Mouse (Mus musculus): ENCODE data around the gene Traf2. TPM values are rescaled to one million over a fixed set of nuclear protein-coding genes. Genes with fewer than 3 reads are reported as not detected.

Traf2 gene
- polyA plus RNA-seq, 1 experiment from 2014 or later = 37.2 TPM

GRCm38 (mm10) chr2:25506964-25507363 is 39.8 kb downstream of the Traf2 start:
- Histone ChIP-seq H3K4me2 (ENCODE audit: low read depth, low read length, severe bottlenecking) (no peak overlapping the region), H3K27me3 (ENCODE audit: control insufficient read depth, insufficient read depth, low read length) (no peaks in the 10 kb centered on the region), H3K36me3 (ENCODE audit: control insufficient read depth, insufficient read depth, low read length) (no peaks in the 10 kb centered on the region), H3K4me1 (replicated peaks; ENCODE audit: control insufficient read depth, insufficient read depth, low read length) (peaks cover under 1% of the 10 kb centered on the region; the same call in 1 of the 2 replicates), H3K4me3 (ENCODE audit: low read depth, low read length) (no peak overlapping the region), H3K27ac (ENCODE audit: low read depth, low read length) (no peak overlapping the region), H3K9me3 (ENCODE audit: control insufficient read depth, low read length) (no peaks in the 10 kb centered on the region), H3K9ac (ENCODE audit: low read length) (no peak overlapping the region)
- no peak for DNase-seq (ENCODE audit: low spot score)
- WGBS = 39% methylated on average over 5 of the region's 5 CpGs
- ATAC-seq (replicated peaks; ENCODE audit: low FRiP score) = no peak

GRCm38 (mm10) chr2:25505860-25506259 is 40.9 kb downstream of the Traf2 start:
- Histone ChIP-seq H3K9me3 (ENCODE audit: control insufficient read depth, low read length) (no peaks in the 10 kb centered on the region), H3K27me3 (ENCODE audit: control insufficient read depth, insufficient read depth, low read length) (no peaks in the 10 kb centered on the region), H3K9ac (ENCODE audit: low read length) (no peak overlapping the region), H3K36me3 (ENCODE audit: control insufficient read depth, insufficient read depth, low read length) (no peaks in the 10 kb centered on the region), H3K4me3 (ENCODE audit: low read depth, low read length) (no peak overlapping the region), H3K27ac (ENCODE audit: low read depth, low read length) (no peak overlapping the region), H3K4me1 (replicated peaks; ENCODE audit: control insufficient read depth, insufficient read depth, low read length) (peaks cover 4% of the 10 kb centered on the region; the same call in 1 of the 2 replicates), H3K4me2 (ENCODE audit: low read depth, low read length, severe bottlenecking) (no peak overlapping the region)
- DNase-seq (ENCODE audit: low spot score) (no peak), ATAC-seq (replicated peaks; ENCODE audit: low FRiP score) (no peak)
- WGBS = 96% methylated on average over 4 of the region's 4 CpGs

- no peak for DNase-seq (ENCODE audit: low spot score)
- no peaks in the 10 kb centered on the region for H3K9me3 ChIP-seq (ENCODE audit: control insufficient read depth, low read length)
- H3K4me1 ChIP-seq (replicated peaks; ENCODE audit: control insufficient read depth, insufficient read depth, low read length) = peaks cover 6% of the 10 kb centered on the region; the same call in 1 of the 2 replicates
- no peaks in the 10 kb centered on the region for H3K27me3 ChIP-seq (ENCODE audit: control insufficient read depth, insufficient read depth, low read length)
- 88% methylated on average over 1 of the region's 1 CpGs for WGBS
- H3K27ac ChIP-seq (ENCODE audit: low read depth, low read length) = no peak overlapping the region
- H3K36me3 ChIP-seq (ENCODE audit: control insufficient read depth, insufficient read depth, low read length) = no peaks in the 10 kb centered on the region
- no peak overlapping the region for H3K4me2 ChIP-seq (ENCODE audit: low read depth, low read length, severe bottlenecking)
- no peak overlapping the region for H3K4me3 ChIP-seq (ENCODE audit: low read depth, low read length)
- no peak overlapping the region for H3K9ac ChIP-seq (ENCODE audit: low read length)
- no peak for ATAC-seq (replicated peaks; ENCODE audit: low FRiP score)
These were observed 41.7 kb downstream of the Traf2 start for GRCm38 (mm10) chr2:25505000-25505399.

GRCm38 (mm10) chr2:25504538-25504937 is 42.2 kb downstream of the Traf2 start:
- WGBS = 95% methylated on average over 19 of the region's 19 CpGs
- DNase-seq (ENCODE audit: low spot score) = no peak
- Histone ChIP-seq H3K9ac (ENCODE audit: low read length) (no peak overlapping the region), H3K4me3 (ENCODE audit: low read depth, low read length) (no peak overlapping the region), H3K4me1 (replicated peaks; ENCODE audit: control insufficient read depth, insufficient read depth, low read length) (peaks cover 7% of the 10 kb centered on the region; the same call in 1 of the 2 replicates), H3K9me3 (ENCODE audit: control insufficient read depth, low read length) (no peaks in the 10 kb centered on the region), H3K36me3 (ENCODE audit: control insufficient read depth, insufficient read depth, low read length) (no peaks in the 10 kb centered on the region), H3K27ac (ENCODE audit: low read depth, low read length) (no peak overlapping the region), H3K27me3 (ENCODE audit: control insufficient read depth, insufficient read depth, low read length) (no peaks in the 10 kb centered on the region), H3K4me2 (ENCODE audit: low read depth, low read length, severe bottlenecking) (no peak overlapping the region)
- ATAC-seq (replicated peaks; ENCODE audit: low FRiP score) = no peak

- WGBS = 84% methylated on average over 3 of the region's 3 CpGs
- H3K27ac ChIP-seq (ENCODE audit: low read depth, low read length) = no peak overlapping the region
- ATAC-seq (replicated peaks; ENCODE audit: low FRiP score) = no peak
These were observed 44.0 kb downstream of the Traf2 start for GRCm38 (mm10) chr2:25502726-25503125.

GRCm38 (mm10) chr2:25501593-25502486 is 44.9 kb downstream of the Traf2 start, which contains the start of gene C8g:
Gene C8g (minus strand): TSS chr2:25501719.
- H3K9ac ChIP-seq (ENCODE audit: low read length) = peak within 1 kb of the TSS; percentile 96
- H3K27ac ChIP-seq (ENCODE audit: low read depth, low read length) = peak within 1 kb of the TSS; percentile 37
- H3K4me2 ChIP-seq (ENCODE audit: low read depth, low read length, severe bottlenecking) = peak within 1 kb of the TSS; percentile 75
- H3K36me3 ChIP-seq (ENCODE audit: control insufficient read depth, insufficient read depth, low read length) = no peaks in the 10 kb centered on the region
- H3K27me3 ChIP-seq (ENCODE audit: control insufficient read depth, insufficient read depth, low read length) = no peaks in the 10 kb centered on the region
- 79% methylated on average over 20 of the region's 20 CpGs for WGBS
- DNase-seq (ENCODE audit: low spot score) (no peak), ATAC-seq (replicated peaks; ENCODE audit: low FRiP score) (no peak)
- H3K9me3 ChIP-seq (ENCODE audit: control insufficient read depth, low read length) = no peaks in the 10 kb centered on the region
- peak within 1 kb of the TSS; percentile 87 for H3K4me3 ChIP-seq (ENCODE audit: low read depth, low read length)
- H3K4me1 ChIP-seq (replicated peaks; ENCODE audit: control insufficient read depth, insufficient read depth, low read length) = peaks cover 7% of the 10 kb centered on the region; the same call in 1 of the 2 replicates

More at GRCm38 (mm10) chr2:25502726-25503125, 44.0 kb downstream of the Traf2 start:
- no peaks in the 10 kb centered on the region for H3K9me3 ChIP-seq (ENCODE audit: control insufficient read depth, low read length)
- H3K36me3 ChIP-seq (ENCODE audit: control insufficient read depth, insufficient read depth, low read length) = no peaks in the 10 kb centered on the region
- peaks cover 7% of the 10 kb centered on the region; the same call in 1 of the 2 replicates for H3K4me1 ChIP-seq (replicated peaks; ENCODE audit: control insufficient read depth, insufficient read depth, low read length)
- DNase-seq (ENCODE audit: low spot score) = no peak
- H3K27me3 ChIP-seq (ENCODE audit: control insufficient read depth, insufficient read depth, low read length) = no peaks in the 10 kb centered on the region
- no peak overlapping the region for H3K4me3 ChIP-seq (ENCODE audit: low read depth, low read length)
- no peak overlapping the region for H3K4me2 ChIP-seq (ENCODE audit: low read depth, low read length, severe bottlenecking)
- no peak overlapping the region for H3K9ac ChIP-seq (ENCODE audit: low read length)

- Histone ChIP-seq H3K4me1 (replicated peaks; ENCODE audit: control insufficient read depth, insufficient read depth, low read length) (peaks cover 7% of the 10 kb centered on the region; the same call in 1 of the 2 replicates), H3K27ac (ENCODE audit: low read depth, low read length) (peak within 1 kb of the TSS; percentile 37), H3K27me3 (ENCODE audit: control insufficient read depth, insufficient read depth, low read length) (no peaks in the 10 kb centered on the region), H3K4me3 (ENCODE audit: low read depth, low read length) (peak within 1 kb of the TSS; percentile 87), H3K9ac (ENCODE audit: low read length) (peak within 1 kb of the TSS; percentile 96), H3K36me3 (ENCODE audit: control insufficient read depth, insufficient read depth, low read length) (no peaks in the 10 kb centered on the region), H3K9me3 (ENCODE audit: control insufficient read depth, low read length) (no peaks in the 10 kb centered on the region), H3K4me2 (ENCODE audit: low read depth, low read length, severe bottlenecking) (peak within 1 kb of the TSS; percentile 75)
- 1% methylated on average over 40 of the region's 44 CpGs for WGBS
- DNase-seq (ENCODE audit: low spot score) = peak; percentile 97
- peak; percentile 87 for ATAC-seq (replicated peaks; ENCODE audit: low FRiP score)
These were observed 45.9 kb downstream of the Traf2 start, which contains the start of gene Fbxw5 for GRCm38 (mm10) chr2:25500576-25501405. Gene Fbxw5 (plus strand): TSS chr2:25500750.

GRCm38 (mm10) chr2:25500071-25500575 is 46.6 kb downstream of the Traf2 start:
- no peaks in the 10 kb centered on the region for H3K27me3 ChIP-seq (ENCODE audit: control insufficient read depth, insufficient read depth, low read length)
- peak overlapping the region; percentile 53 for H3K4me2 ChIP-seq (ENCODE audit: low read depth, low read length, severe bottlenecking)
- H3K36me3 ChIP-seq (ENCODE audit: control insufficient read depth, insufficient read depth, low read length) = no peaks in the 10 kb centered on the region
- DNase-seq (ENCODE audit: low spot score) = no peak
- H3K9me3 ChIP-seq (ENCODE audit: control insufficient read depth, low read length) = no peaks in the 10 kb centered on the region
- ATAC-seq (replicated peaks; ENCODE audit: low FRiP score) = peak; percentile 41
- no peak overlapping the region for H3K27ac ChIP-seq (ENCODE audit: low read depth, low read length)
- H3K4me1 ChIP-seq (replicated peaks; ENCODE audit: control insufficient read depth, insufficient read depth, low read length) = peaks cover 7% of the 10 kb centered on the region; the same call in 1 of the 2 replicates
- WGBS = 76% methylated on average over 6 of the region's 6 CpGs
- H3K4me3 ChIP-seq (ENCODE audit: low read depth, low read length) = peak overlapping the region; percentile 87
- H3K9ac ChIP-seq (ENCODE audit: low read length) = peak overlapping the region; percentile 57; the same call in 1 of the 2 replicates

All from forebrain, embryonic 11.5 days (tissue).